Mouse (Mus musculus) 3T3-L1 (cell line): Measurements from ENCODE around the gene Prok1.

Experiments used
- DNase-seq: peaks from one replicate; pipeline ENCODE4 v3.0.0-alpha.2; 2015; ENCODE audit warnings: low read depth, low spot score

Prok1 gene

GRCm38 (mm10) chr3:107238051-107238450 is 1.5 kb downstream of the Prok1 start:
- DNase-seq, result no peak

GRCm38 (mm10) chr3:107233945-107234344 is 5.6 kb downstream of the Prok1 start:
- no peak for DNase-seq

GRCm38 (mm10) chr3:107233351-107233813 is 6.1 kb downstream of the Prok1 start:
- peak; percentile 94 for DNase-seq

- no peak for DNase-seq
Measured at GRCm38 (mm10) chr3:107231202-107231601, 8.3 kb downstream of the Prok1 start.

- no peak for DNase-seq
Measured at GRCm38 (mm10) chr3:107230527-107230926, 9.0 kb downstream of the Prok1 start, which contains the start of gene A630076J17Rik. Gene A630076J17Rik, plus strand, starts transcription at chr3:107230614.

- DNase-seq, result no peak
Measured at GRCm38 (mm10) chr3:107229822-107230221, 9.7 kb downstream of the Prok1 start.

- no peak for DNase-seq
Measured at GRCm38 (mm10) chr3:107229221-107229620, 10.3 kb downstream of the Prok1 start.

- DNase-seq, result no peak
Measured at GRCm38 (mm10) chr3:107225820-107226219, 13.7 kb downstream of the Prok1 start.

- DNase-seq, result no peak
Measured at GRCm38 (mm10) chr3:107223230-107223629, 16.3 kb downstream of the Prok1 start.

GRCm38 (mm10) chr3:107221608-107222007 is 17.9 kb downstream of the Prok1 start, which contains the start of gene Cym:
Gene Cym, minus strand, starts transcription at chr3:107221732.
- no peak for DNase-seq

GRCm38 (mm10) chr3:107218572-107218971 is 20.9 kb downstream of the Prok1 start:
- no peak for DNase-seq

- DNase-seq, result no peak
Measured at GRCm38 (mm10) chr3:107217101-107217480, 22.4 kb downstream of the Prok1 start.

- no peak for DNase-seq
Measured at GRCm38 (mm10) chr3:107216400-107217100, 23.0 kb downstream of the Prok1 start.

- no peak for DNase-seq
Measured at GRCm38 (mm10) chr3:107214606-107215005, 24.9 kb downstream of the Prok1 start.

- DNase-seq, result no peak
Measured at GRCm38 (mm10) chr3:107207625-107208253, 31.8 kb downstream of the Prok1 start.

- DNase-seq, result no peak
Measured at GRCm38 (mm10) chr3:107206490-107207150, 32.9 kb downstream of the Prok1 start.

GRCm38 (mm10) chr3:107205994-107206393 is 33.5 kb downstream of the Prok1 start:
- peak; percentile 73 for DNase-seq

- no peak for DNase-seq
Measured at GRCm38 (mm10) chr3:107205170-107205569, 34.3 kb downstream of the Prok1 start.

GRCm38 (mm10) chr3:107204413-107204812 is 35.1 kb downstream of the Prok1 start:
- no peak for DNase-seq

GRCm38 (mm10) chr3:107201310-107202180 is 38.0 kb downstream of the Prok1 start:
- no peak for DNase-seq

- DNase-seq, result peak; percentile 46
Measured at GRCm38 (mm10) chr3:107188226-107188899, 51.1 kb downstream of the Prok1 start.
